Mouse (Mus musculus) stomach, embryonic 15.5 days (tissue): Measurements from ENCODE around the gene Sost. TPM values are rescaled to one million over a fixed set of nuclear protein-coding genes. Genes with fewer than 3 reads are reported as not detected.

Experiments
- ATAC-seq: fragments of 200-750 bp; cut with Nextera tagmentation; 2 replicates; pipeline ENCODE4 v1.8.0; 2017; ENCODE audit warnings: low read depth, moderate number of reproducible peaks, moderate TSS enrichment; ENCODE audit not compliant: insufficient read depth, low FRiP score
- H3K27ac ChIP-seq: fragments of 300-500 bp; sonication (generic); 2 replicates; pipeline ENCODE4 v1.5.1; 2015; ENCODE audit warnings: mild to moderate bottlenecking, inconsistent platforms
- H3K27me3 ChIP-seq: fragments of 300-500 bp; sonication (generic); replicated peaks from 2 replicates; pipeline ENCODE4 v1.6.1; 2015; ENCODE audit warnings: inconsistent platforms
- H3K36me3 ChIP-seq: fragments of 300-500 bp; sonication (generic); 2 replicates; pipeline ENCODE4 v1.6.1; 2015; ENCODE audit warnings: inconsistent platforms
- H3K4me1 ChIP-seq: fragments of 300-500 bp; sonication (generic); 2 replicates; pipeline ENCODE4 v1.6.1; 2015; ENCODE audit warnings: inconsistent platforms
- H3K4me2 ChIP-seq: fragments of 300-500 bp; sonication (generic); 2 replicates; pipeline ENCODE4 v1.6.1; 2015; ENCODE audit warnings: mild to moderate bottlenecking, inconsistent platforms
- H3K4me3 ChIP-seq: fragments of 300-500 bp; sonication (generic); replicated peaks from 2 replicates; pipeline ENCODE4 v1.5.1; 2015; ENCODE audit warnings: inconsistent platforms
- H3K9ac ChIP-seq: fragments of 300-500 bp; sonication (generic); 2 replicates; pipeline ENCODE4 v1.6.1; 2015; ENCODE audit warnings: inconsistent platforms
- H3K9me3 ChIP-seq: fragments of 300-500 bp; sonication (generic); 2 replicates; pipeline ENCODE4 v1.6.1; 2016; ENCODE audit warnings: inconsistent platforms
- WGBS: fragments of 180-500 bp; shearing (Covaris S2); methylation state at CpG from one replicate; pipeline ENCODE4 v1.1.7; 2015; 5-methylcytosine and 5-hydroxymethylcytosine counted together
- polyA plus RNA-seq: library from polyadenylated mRNA; unstranded; fragments of >200 nt; fragmentation: Nextera tagmentation; extraction: Ambion mirVana; gene quantifications from 2 replicates; pipeline ENCODE4 v1.2.1, GENCODE M21; 2015

The Sost gene
- polyA plus RNA-seq, 1 experiment from 2014 or later = 0.10 TPM

- 0 out of 2 replicates have a peak, but pooled peaks cover 10% of the 10 kb centered on the region for H3K27me3 ChIP-seq
- H3K36me3 ChIP-seq = no peaks in the 10 kb centered on the region
- no peak overlapping the region for H3K4me2 ChIP-seq
- no peak for ATAC-seq
- 69% methylated on average over 3 of the region's 3 CpGs for WGBS
- H3K9me3 ChIP-seq = no peaks in the 10 kb centered on the region
- H3K27ac ChIP-seq = no peak overlapping the region
- H3K9ac ChIP-seq = no peak overlapping the region
- no peaks in the 10 kb centered on the region for H3K4me1 ChIP-seq
- H3K4me3 ChIP-seq = no peak overlapping the region
These were observed 50.0 kb downstream of the Sost start for GRCm38 (mm10) chr11:101916772-101917171.

GRCm38 (mm10) chr11:101913591-101913990 lies 53.2 kb downstream of the Sost start:
- 56% methylated on average over 8 of the region's 8 CpGs for WGBS
- ATAC-seq = no peak
- H3K4me3 ChIP-seq = no peak overlapping the region
- 0 out of 2 replicates have a peak, but pooled peaks cover 12% of the 10 kb centered on the region for H3K27me3 ChIP-seq
- H3K4me2 ChIP-seq = no peak overlapping the region
- H3K9me3 ChIP-seq = no peaks in the 10 kb centered on the region
- H3K9ac ChIP-seq = no peak overlapping the region
- no peak overlapping the region for H3K27ac ChIP-seq
- H3K4me1 ChIP-seq = no peaks in the 10 kb centered on the region
- no peaks in the 10 kb centered on the region for H3K36me3 ChIP-seq

Other genes with a start within 250 kb of the Sost start
- 27.4 and 28.1 TPM in 2 replicates for gene Dhx8, start 234.1 kb downstream of the Sost start, polyA plus RNA-seq
- 6.8 and 9.0 TPM in 2 replicates for gene Etv4, start 181.6 kb downstream of the Sost start, polyA plus RNA-seq
- 5.0 and 5.3 TPM in 2 replicates for gene Meox1, start 72.6 kb downstream of the Sost start, polyA plus RNA-seq
- not detected in 2 replicates for gene Cfap97d1, start 17.3 kb upstream of the Sost start, polyA plus RNA-seq
- 22.5 and 25.0 TPM in 2 replicates for gene Dusp3, start 20.0 kb upstream of the Sost start, polyA plus RNA-seq
- 7.2 and 9.0 TPM in 2 replicates for gene Mpp3, start 61.4 kb upstream of the Sost start, polyA plus RNA-seq
- 2.0 and 2.2 TPM in 2 replicates for gene Cd300lg, start 74.5 kb upstream of the Sost start, polyA plus RNA-seq
- gene Mpp2, start 121.5 kb upstream of the Sost start, polyA plus RNA-seq = 6.8 and 8.8 TPM in 2 replicates
- 4.8 and 7.6 TPM in 2 replicates for gene Ppy, start 134.3 kb upstream of the Sost start, polyA plus RNA-seq
- gene Pyy, start 140.8 kb upstream of the Sost start, polyA plus RNA-seq = 65.1 and 89.6 TPM in 2 replicates
- gene Nags, start 178.5 kb upstream of the Sost start, polyA plus RNA-seq = 6.2 and 6.5 TPM in 2 replicates
- gene Tmem101, start 189.4 kb upstream of the Sost start, polyA plus RNA-seq = 28.0 and 28.3 TPM in 2 replicates
- gene Lsm12, start 218.3 kb upstream of the Sost start, polyA plus RNA-seq = 110 and 112 TPM in 2 replicates
- 29.6 and 32.1 TPM in 2 replicates for gene G6pc3, start 222.6 kb upstream of the Sost start, polyA plus RNA-seq